Mouse (Mus musculus) myocyte (in vitro differentiated cells): ENCODE measurements around the gene Usp31.

Experiments used
- E2F4 ChIP-seq: IDR thresholded peaks from one replicate; pipeline ENCODE4 v1.6.1; 2011; ENCODE audit warnings: mild to moderate bottlenecking, control low read depth, moderate library complexity; ENCODE audit not compliant: insufficient read depth
- MAX ChIP-seq: IDR thresholded peaks from one replicate; pipeline ENCODE4 v1.6.1; 2011; ENCODE audit warnings: low read depth, mild to moderate bottlenecking, control low read depth
- MYOD1 ChIP-seq, 3 experiments: IDR thresholded peaks; one replicate each; pipeline ENCODE4 v1.6.1; 2011; ENCODE audit warnings: control low read depth in 2 of 3, low read depth in 2 of 3, mild to moderate bottlenecking in 2 of 3, moderate library complexity in 1 of 3; ENCODE audit not compliant: insufficient read length in 2 of 3, control insufficient read depth in 1 of 3
- MYOG ChIP-seq, 3 experiments: IDR thresholded peaks; one replicate each; pipeline ENCODE4 v1.6.1; 2011; ENCODE audit warnings: control low read depth in 2 of 3, low read depth in 2 of 3, mild to moderate bottlenecking in 2 of 3; ENCODE audit not compliant: insufficient read length in 2 of 3, control insufficient read depth in 1 of 3, insufficient read depth in 1 of 3
- POLR2A ChIP-seq: IDR thresholded peaks from one replicate; pipeline ENCODE4 v1.6.1; 2011; ENCODE audit warnings: low read depth, mild to moderate bottlenecking, control low read depth, moderate library complexity; ENCODE audit not compliant: insufficient read length
- TCF12 ChIP-seq: IDR thresholded peaks from one replicate; pipeline ENCODE4 v1.6.1; 2011; ENCODE audit warnings: mild to moderate bottlenecking, control low read depth; ENCODE audit not compliant: poor library complexity, insufficient read depth, severe bottlenecking

GRCm38 (mm10) chr7:121650724-121651123 lies 56.3 kb downstream of the Usp31 start:
- TF ChIP-seq E2F4 (no peak), TCF12 (no peak), MYOG (IDR thresholded peaks at IDR 0.05; ENCODE audit: control insufficient read depth in 1 of 3, insufficient read depth in 1 of 3, insufficient read length in 2 of 3, low read depth in 2 of 3) (no peak), POLR2A (no peak), MAX (no peak), MYOD1 (IDR thresholded peaks at IDR 0.05; ENCODE audit: control insufficient read depth in 1 of 3, insufficient read length in 2 of 3, low read depth in 2 of 3) (no peak)
